Mouse (Mus musculus) frontal cortex, adult 2 months (tissue): ENCODE data around the gene Ttf2. TPM values are rescaled to one million over a fixed set of nuclear protein-coding genes. Genes with fewer than 3 reads are reported as not detected.
A peak's percentile ranks its signal among the peaks of the same experiment; 100 is the strongest.

Experiments used
- DNase-seq, 2 experiments: peaks; one replicate each; pipeline ENCODE4 v3.0.0; 2022; ENCODE audit warnings: low spot score in 1 of 2; ENCODE audit errors: extremely low spot score in 1 of 2
- polyA plus RNA-seq: library from polyadenylated mRNA; depleted of rRNA; stranded (reverse); fragments of >200 nt; gene quantifications from 2 replicates; pipeline ENCODE4 v1.2.3, GENCODE M21; 2012; rRNA removed

The Ttf2 gene
- polyA plus RNA-seq = 1.4 and 1.7 TPM in 2 replicates

- DNase-seq = peak; percentile 76 to 93
These were observed at the start of gene Ttf2 for GRCm38 (mm10) chr3:100969176-100969917. Gene Ttf2 (minus strand): TSS chr3:100969663.

GRCm38 (mm10) chr3:101018494-101018893 lies 49.0 kb upstream of the Ttf2 start:
- no peak for DNase-seq

GRCm38 (mm10) chr3:101016050-101016449 lies 46.6 kb upstream of the Ttf2 start:
- no peak for DNase-seq

- DNase-seq = no peak
These were observed 45.8 kb upstream of the Ttf2 start for GRCm38 (mm10) chr3:101015254-101015653.

GRCm38 (mm10) chr3:101013536-101013935 lies 44.1 kb upstream of the Ttf2 start:
- DNase-seq = no peak

- no peak for DNase-seq
These were observed 43.5 kb upstream of the Ttf2 start for GRCm38 (mm10) chr3:101013005-101013404.

- DNase-seq = no peak
These were observed 43.1 kb upstream of the Ttf2 start for GRCm38 (mm10) chr3:101012597-101012996.

GRCm38 (mm10) chr3:101012131-101012571 lies 42.7 kb upstream of the Ttf2 start:
- DNase-seq = no peak

GRCm38 (mm10) chr3:101011203-101011600 lies 41.7 kb upstream of the Ttf2 start:
- no peak for DNase-seq

GRCm38 (mm10) chr3:101010589-101011202 lies 41.2 kb upstream of the Ttf2 start:
- DNase-seq = no peak

GRCm38 (mm10) chr3:101007112-101007782 lies 37.8 kb upstream of the Ttf2 start:
- DNase-seq = no peak

GRCm38 (mm10) chr3:101005392-101005791 lies 35.9 kb upstream of the Ttf2 start:
- DNase-seq = no peak

- DNase-seq = no peak
These were observed 34.3 kb upstream of the Ttf2 start for GRCm38 (mm10) chr3:101003575-101004356.

GRCm38 (mm10) chr3:100999732-101000131 lies 30.3 kb upstream of the Ttf2 start:
- DNase-seq = no peak

GRCm38 (mm10) chr3:100998904-100999340 lies 29.5 kb upstream of the Ttf2 start:
- peak; percentile 41 to 81 for DNase-seq

GRCm38 (mm10) chr3:100997785-100998570 lies 28.5 kb upstream of the Ttf2 start:
- DNase-seq = peak; percentile 30 to 43

- DNase-seq = no peak
These were observed 24.8 kb upstream of the Ttf2 start for GRCm38 (mm10) chr3:100994252-100994651.

- DNase-seq = no peak
These were observed 24.3 kb upstream of the Ttf2 start for GRCm38 (mm10) chr3:100993718-100994117.

GRCm38 (mm10) chr3:100993158-100993557 lies 23.7 kb upstream of the Ttf2 start:
- no peak for DNase-seq

- DNase-seq = no peak
These were observed 20.8 kb upstream of the Ttf2 start for GRCm38 (mm10) chr3:100990231-100990630.
